Mouse (Mus musculus) heart, postnatal 36 days (tissue): ENCODE results near the gene Elp6. TPM values are rescaled to one million over a fixed set of nuclear protein-coding genes. Genes with fewer than 3 reads are reported as not detected.
A peak's percentile ranks its signal among the peaks of the same experiment; 100 is the strongest.

Experiments
- DNase-seq, 2 experiments: peaks; one replicate each; pipeline ENCODE4 v3.0.0; 2021 to 2022
- intact Hi-C: fragments of 180-260 bp; cut with DNase I; formaldehyde crosslinking; loops from one replicate; pipeline ENCODE4 v1.15.1; 2025
- total RNA-seq, 2 experiments: library from RNA; stranded (reverse); gene quantifications; 2 replicates each; pipeline ENCODE4 v1.2.3; 2021

The Elp6 gene
- 1 to 10 TPM; 2.6 to 3.2 TPM for total RNA-seq

- intact Hi-C loops = loop anchor here (2.0 kb wide), 1 partner anchor 28 kb away; the partner anchor contains the start of gene Scap
Observed at GRCm38 (mm10) chr9:110304969-110305651, at the start of gene Elp6. Gene Elp6 (plus strand): TSS chr9:110305173.

DNA sequence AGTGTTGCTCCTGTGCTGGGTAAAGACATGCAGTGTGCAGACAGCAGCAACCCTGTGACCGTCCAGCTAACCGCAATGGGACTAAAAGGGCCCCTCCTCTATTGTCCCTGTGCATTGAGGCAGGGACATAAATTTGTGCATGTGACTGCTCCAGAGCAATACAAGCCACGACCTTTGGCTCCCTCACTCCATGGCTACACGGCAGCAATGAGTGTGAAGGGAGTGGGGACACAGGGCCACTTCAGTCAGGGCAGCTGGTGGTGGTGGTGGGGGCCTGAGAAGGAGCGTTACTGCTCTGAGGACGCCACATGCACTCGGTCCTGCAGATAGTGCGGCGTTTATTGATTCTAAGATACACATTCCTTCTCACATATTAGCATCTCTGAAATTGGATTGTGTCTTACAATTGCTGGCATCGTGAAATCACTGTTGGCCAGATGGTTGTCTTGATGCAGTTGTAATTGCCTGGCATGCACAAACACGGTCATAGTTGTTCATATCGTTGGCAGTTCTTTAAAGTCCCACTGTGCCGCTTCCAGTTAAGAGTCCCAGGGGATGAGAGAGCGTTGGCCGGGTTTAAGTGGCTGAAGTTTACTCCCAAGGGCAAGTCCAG, 49.5 kb upstream of the Elp6 start:
- intact Hi-C loops = no loop called here

More at GRCm38 (mm10) chr9:110304969-110305651, at the start of gene Elp6:
- peak; percentile 86 to 96 for DNase-seq

GRCm38 (mm10) chr9:110258646-110259045, 46.3 kb upstream of the Elp6 start:
- intact Hi-C loops = no loop called here
- DNase-seq = no peak

More for the DNA sequence above, 49.5 kb upstream of the Elp6 start:
- DNase-seq = no peak

DNA sequence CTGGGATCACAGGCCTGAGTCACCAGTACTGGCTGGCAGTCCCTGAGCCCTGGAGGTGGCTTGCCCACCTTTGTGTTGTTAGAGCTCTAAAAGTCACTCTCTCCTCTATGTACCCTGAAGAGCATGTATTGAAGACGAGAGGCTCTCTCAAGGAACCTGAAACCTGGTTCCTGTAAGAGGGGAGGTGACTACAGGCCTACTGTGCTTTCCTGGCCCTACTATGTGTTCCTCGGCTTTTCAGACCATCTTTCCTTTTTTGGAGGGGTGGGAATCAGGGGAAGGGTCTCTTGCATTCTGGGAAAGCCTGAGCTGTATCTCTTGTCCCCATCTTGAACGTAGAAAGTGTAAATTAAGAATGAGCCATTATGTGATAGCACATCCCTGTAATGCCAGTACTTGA, 45.9 kb upstream of the Elp6 start:
- no peak for DNase-seq
- intact Hi-C loops = no loop called here

DNA sequence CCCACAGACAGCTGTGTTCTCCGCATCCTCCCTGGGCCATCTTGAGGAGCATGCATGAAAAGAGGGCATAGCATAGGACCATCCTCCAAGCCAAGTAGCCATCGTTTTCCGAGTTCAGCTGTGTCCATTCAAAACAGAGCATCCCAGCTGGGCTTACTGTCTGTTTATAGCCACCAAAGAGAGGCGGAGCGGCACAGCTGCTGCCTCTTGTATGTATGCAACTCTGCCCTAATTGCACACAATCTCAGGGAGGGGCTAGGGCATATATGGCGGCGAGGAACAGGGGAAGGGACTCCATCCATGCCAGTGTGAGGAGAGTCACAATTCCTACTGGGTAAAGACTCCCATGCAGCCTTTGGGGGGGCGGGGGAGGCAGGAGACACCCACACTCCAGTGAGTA, 41.8 kb upstream of the Elp6 start:
- intact Hi-C loops = no loop called here
- no peak for DNase-seq

GRCm38 (mm10) chr9:110264991-110265390, 40.0 kb upstream of the Elp6 start:
- no peak for DNase-seq
- intact Hi-C loops = no loop called here

DNA sequence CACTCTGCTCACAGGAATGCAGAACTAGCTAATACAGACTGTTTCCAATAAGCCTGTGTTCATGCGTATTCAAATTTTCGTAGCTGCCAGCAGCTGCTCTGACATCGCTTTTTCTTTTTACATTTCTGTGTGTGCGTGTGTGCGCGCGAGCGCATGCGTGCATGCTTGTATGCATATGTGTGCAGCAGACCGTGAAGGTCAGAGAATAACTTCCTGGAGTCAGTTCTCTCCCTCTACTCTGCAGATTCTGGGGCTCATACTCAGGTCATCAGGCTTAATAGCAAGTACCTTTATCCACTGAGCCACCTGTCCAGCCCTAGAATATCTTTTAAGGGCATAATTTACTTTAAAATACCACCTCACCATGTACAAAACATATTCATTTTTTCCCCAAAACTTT, 36.6 kb upstream of the Elp6 start:
- DNase-seq = no peak
- intact Hi-C loops = no loop called here

DNA sequence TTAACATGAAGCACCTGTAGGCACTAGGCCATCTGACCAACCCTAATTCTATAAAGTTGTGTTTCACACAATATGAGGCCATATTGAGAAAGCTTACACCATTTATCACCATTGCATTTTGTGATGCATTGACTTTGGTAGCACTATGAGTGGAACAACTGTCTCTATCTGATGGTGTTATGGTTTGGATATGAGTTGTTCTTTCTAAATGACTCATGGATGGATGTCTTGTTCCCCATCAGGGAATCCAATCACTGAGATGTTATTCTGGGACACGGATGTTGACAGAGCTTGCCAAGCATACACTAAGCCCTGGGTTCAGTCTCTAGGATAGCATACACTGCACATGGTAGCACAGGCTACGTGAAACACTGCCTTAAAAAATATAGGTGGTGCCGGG, 32.6 kb upstream of the Elp6 start:
- intact Hi-C loops = no loop called here
- DNase-seq = no peak

GRCm38 (mm10) chr9:110273507-110273906, 31.5 kb upstream of the Elp6 start:
- no peak for DNase-seq
- intact Hi-C loops = loop anchor here (1.0 kb wide), 1 partner anchor 100 kb away; no protein-coding TSS in a partner anchor

GRCm38 (mm10) chr9:110275882-110276281, 29.1 kb upstream of the Elp6 start:
- DNase-seq = no peak
- intact Hi-C loops = no loop called here

- no peak for DNase-seq
- intact Hi-C loops = no loop called here
Observed at GRCm38 (mm10) chr9:110277431-110277881, 27.5 kb upstream of the Elp6 start.

- intact Hi-C loops = no loop called here
- no peak for DNase-seq
Observed at GRCm38 (mm10) chr9:110284075-110284697, 20.8 kb upstream of the Elp6 start.

DNA sequence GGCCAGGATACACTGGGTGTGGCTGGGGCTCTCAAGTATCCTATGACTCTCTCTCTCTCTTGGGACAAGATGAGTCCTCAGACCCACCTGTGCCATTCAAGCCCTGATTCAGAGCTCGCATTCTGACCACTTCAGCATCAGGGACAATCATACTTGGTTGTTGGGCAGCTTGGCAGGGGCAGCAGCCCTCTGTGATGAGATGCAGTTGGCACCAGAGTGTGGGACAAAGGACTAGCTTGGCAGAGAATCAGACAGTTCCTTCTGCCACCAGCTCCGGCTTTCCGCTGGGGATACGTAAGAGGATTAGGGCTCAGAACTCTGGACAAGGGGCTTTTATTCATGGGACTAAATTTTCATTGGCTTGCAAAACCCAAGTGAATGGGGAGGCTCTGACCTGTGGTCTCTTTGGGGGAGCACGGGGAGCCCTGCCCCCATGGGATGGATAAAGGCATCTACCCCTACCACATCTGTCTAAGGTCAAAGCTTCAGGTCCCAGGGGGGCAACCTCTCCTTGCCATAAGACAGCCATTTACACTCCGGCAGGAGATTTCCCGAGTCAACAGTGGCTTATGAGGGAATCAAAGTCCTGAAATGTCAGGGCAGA, 17.6 kb upstream of the Elp6 start:
- DNase-seq = no peak
- intact Hi-C loops = no loop called here

GRCm38 (mm10) chr9:110293254-110293718, 11.7 kb upstream of the Elp6 start:
- intact Hi-C loops = loop anchor here (10.0 kb wide), 1 partner anchor 188 kb away; no protein-coding TSS in a partner anchor
- DNase-seq = no peak

GRCm38 (mm10) chr9:110293873-110294415, 11.0 kb upstream of the Elp6 start:
- intact Hi-C loops = loop anchor here (10.0 kb wide), 1 partner anchor 189 kb away; no protein-coding TSS in a partner anchor

GRCm38 (mm10) chr9:110294786-110295185, 10.2 kb upstream of the Elp6 start:
- DNase-seq = no peak
- intact Hi-C loops = loop anchor here (10.0 kb wide), 1 partner anchor 190 kb away; no protein-coding TSS in a partner anchor

More at GRCm38 (mm10) chr9:110293873-110294415, 11.0 kb upstream of the Elp6 start:
- no peak for DNase-seq

- DNase-seq = peak; percentile 76 to 83
- intact Hi-C loops = loop anchor here (2.0 to 10.0 kb wide), 2 partner anchors 192 to 402 kb away; no protein-coding TSS in a partner anchor
Observed at GRCm38 (mm10) chr9:110296867-110297627, 7.9 kb upstream of the Elp6 start.

- DNase-seq = no peak
- intact Hi-C loops = loop anchor here (2.0 kb wide), 1 partner anchor 28 kb away; the partner anchor contains the start of gene Scap
Observed at GRCm38 (mm10) chr9:110304516-110304915, 457 bp upstream of the Elp6 start.

GRCm38 (mm10) chr9:110306371-110306770, 1.4 kb downstream of the Elp6 start:
- intact Hi-C loops = no loop called here
- no peak for DNase-seq

- intact Hi-C loops = no loop called here
- DNase-seq = no peak
Observed at GRCm38 (mm10) chr9:110314706-110315105, 9.7 kb downstream of the Elp6 start.
